Mouse (Mus musculus) stomach, postnatal 0 days (tissue): ENCODE measurements around the gene Gm49361. TPM values are rescaled to one million over a fixed set of nuclear protein-coding genes. Genes with fewer than 3 reads are reported as not detected.
A peak's percentile ranks its signal among the peaks of the same experiment; 100 is the strongest.

Experiments
- ATAC-seq: fragments of 200-750 bp; cut with Nextera tagmentation; 2 replicates; pipeline ENCODE4 v1.8.0; 2017; ENCODE audit not compliant: low FRiP score, low TSS enrichment
- DNase-seq: peaks from one replicate; pipeline ENCODE4 v3.0.0-alpha.2; 2016; ENCODE audit warnings: low spot score
- H3K27ac ChIP-seq: fragments of 300-500 bp; sonication (generic); replicated peaks from 2 replicates; pipeline ENCODE4 v1.5.1; 2014; ENCODE audit warnings: mild to moderate bottlenecking, control low read depth
- H3K27me3 ChIP-seq: fragments of 300-500 bp; sonication (generic); 2 replicates; pipeline ENCODE4 v1.6.1; 2014; ENCODE audit warnings: low read length; ENCODE audit not compliant: control insufficient read depth, insufficient read depth
- H3K36me3 ChIP-seq: fragments of 300-500 bp; sonication (generic); 2 replicates; pipeline ENCODE4 v1.6.1; 2014; ENCODE audit warnings: low read length, mixed read lengths; ENCODE audit not compliant: control insufficient read depth, insufficient read depth
- H3K4me1 ChIP-seq: fragments of 300-500 bp; sonication (generic); replicated peaks from 2 replicates; pipeline ENCODE4 v1.6.1; 2014; ENCODE audit warnings: antibody characterized with exemption; ENCODE audit not compliant: control insufficient read depth, insufficient read depth
- H3K4me2 ChIP-seq: fragments of 300-500 bp; sonication (generic); replicated peaks from 2 replicates; pipeline ENCODE4 v1.6.1; 2014; ENCODE audit warnings: low read depth, mild to moderate bottlenecking, control low read depth, moderate library complexity
- H3K4me3 ChIP-seq: fragments of 300-500 bp; sonication (generic); 2 replicates; pipeline ENCODE4 v1.5.1; 2014; ENCODE audit warnings: low read depth, low read length, control low read depth
- H3K9ac ChIP-seq: fragments of 300-500 bp; sonication (generic); 2 replicates; pipeline ENCODE4 v1.6.1; 2014; ENCODE audit warnings: mild to moderate bottlenecking, low read length, control low read depth, mixed read lengths
- H3K9me3 ChIP-seq: fragments of 300-500 bp; sonication (generic); 2 replicates; pipeline ENCODE4 v1.6.1; 2016; ENCODE audit warnings: low read length; ENCODE audit not compliant: control insufficient read depth
- CTCF ChIP-seq: IDR thresholded peaks from 2 replicates; pipeline ENCODE4 v1.5.1; 2016; ENCODE audit warnings: antibody characterized with exemption, low read depth, mild to moderate bottlenecking, moderate library complexity
- EP300 ChIP-seq: optimal IDR thresholded peaks from 2 replicates; pipeline ENCODE3; 2016; ENCODE audit warnings: antibody characterized with exemption
- WGBS: fragments of 180-500 bp; shearing (Covaris S2); extraction: QIAGEN DNeasy Blood & Tissue Kit; methylation state at CpG from one replicate; pipeline ENCODE4 v1.1.7; 2014; 5-methylcytosine and 5-hydroxymethylcytosine counted together
- polyA plus RNA-seq: library from polyadenylated mRNA; unstranded; fragments of >200 nt; fragmentation: Nextera tagmentation; extraction: Ambion mirVana; gene quantifications from 2 replicates; pipeline ENCODE4 v1.2.1, GENCODE M21; 2015

Gm49361 gene
- polyA plus RNA-seq, 1 experiment from 2014 or later = not detected

- Histone ChIP-seq H3K27ac (no peak overlapping the region), H3K9me3 (no peaks in the 10 kb centered on the region), H3K4me2 (no peak overlapping the region), H3K36me3 (no peaks in the 10 kb centered on the region), H3K4me1 (no peaks in the 10 kb centered on the region), H3K27me3 (no peaks in the 10 kb centered on the region), H3K4me3 (no peak overlapping the region), H3K9ac (no peak overlapping the region)
- DNase-seq (no peak), ATAC-seq (no peak)
- peak; percentile 57 for TF ChIP-seq CTCF
- no peak for TF ChIP-seq EP300
Observed at GRCm38 (mm10) chr14:57649501-57649900, 96.4 kb downstream of the Gm49361 start.

GRCm38 (mm10) chr14:57646155-57646554, 99.7 kb downstream of the Gm49361 start:
- Histone ChIP-seq H3K27me3 (no peaks in the 10 kb centered on the region), H3K4me3 (no peak overlapping the region), H3K36me3 (no peaks in the 10 kb centered on the region), H3K9me3 (no peaks in the 10 kb centered on the region), H3K4me2 (no peak overlapping the region), H3K4me1 (no peaks in the 10 kb centered on the region), H3K27ac (no peak overlapping the region), H3K9ac (no peak overlapping the region)
- no peak for DNase-seq
- TF ChIP-seq CTCF (no peak), EP300 (no peak)
- no peak for ATAC-seq
- WGBS = 84% methylated on average over 4 of the region's 4 CpGs

- Histone ChIP-seq H3K9me3 (no peaks in the 10 kb centered on the region), H3K27me3 (no peaks in the 10 kb centered on the region), H3K4me2 (no peak overlapping the region), H3K4me3 (no peak overlapping the region), H3K36me3 (no peaks in the 10 kb centered on the region), H3K27ac (no peak overlapping the region), H3K4me1 (no peaks in the 10 kb centered on the region), H3K9ac (no peak overlapping the region)
- TF ChIP-seq EP300 = no peak
- TF ChIP-seq CTCF = no peak
- peak; percentile 61; the same call in 1 of the 2 replicates for ATAC-seq
- WGBS = 75% methylated on average over 3 of the region's 3 CpGs
- DNase-seq = no peak
Observed at GRCm38 (mm10) chr14:57639153-57639552, 106.8 kb downstream of the Gm49361 start.

- no peak overlapping the region for H3K9ac ChIP-seq
- H3K27ac ChIP-seq = no peak overlapping the region
- H3K4me1 ChIP-seq = no peaks in the 10 kb centered on the region
- H3K9me3 ChIP-seq = no peaks in the 10 kb centered on the region
- H3K4me3 ChIP-seq = no peak overlapping the region
- TF ChIP-seq CTCF = no peak
- WGBS = 82% methylated on average over 5 of the region's 5 CpGs
- H3K27me3 ChIP-seq = no peaks in the 10 kb centered on the region
- DNase-seq (no peak), ATAC-seq (no peak)
- H3K36me3 ChIP-seq = no peaks in the 10 kb centered on the region
- H3K4me2 ChIP-seq = no peak overlapping the region
Observed at GRCm38 (mm10) chr14:57634141-57634540, 111.8 kb downstream of the Gm49361 start.

- 50% methylated on average over 4 of the region's 4 CpGs for WGBS
- no peak overlapping the region for H3K9ac ChIP-seq
- no peak overlapping the region for H3K4me3 ChIP-seq
- no peak overlapping the region for H3K4me2 ChIP-seq
- H3K27me3 ChIP-seq = no peaks in the 10 kb centered on the region
- H3K36me3 ChIP-seq = peaks cover 6% of the 10 kb centered on the region; the same call in 1 of the 2 replicates
- DNase-seq = no peak
- TF ChIP-seq EP300 = no peak
- no peak for TF ChIP-seq CTCF
- H3K4me1 ChIP-seq = no peaks in the 10 kb centered on the region
- no peak for ATAC-seq
- H3K27ac ChIP-seq = no peak overlapping the region
- H3K9me3 ChIP-seq = no peaks in the 10 kb centered on the region
Observed at GRCm38 (mm10) chr14:57629595-57629994, 116.3 kb downstream of the Gm49361 start.

GRCm38 (mm10) chr14:57622934-57623333, 123.0 kb downstream of the Gm49361 start:
- no peaks in the 10 kb centered on the region for H3K4me1 ChIP-seq
- 80% methylated on average over 3 of the region's 3 CpGs for WGBS
- ATAC-seq = no peak

More at GRCm38 (mm10) chr14:57622934-57623333, 123.0 kb downstream of the Gm49361 start:
- Histone ChIP-seq H3K4me3 (no peak overlapping the region), H3K4me2 (no peak overlapping the region), H3K27me3 (no peaks in the 10 kb centered on the region), H3K36me3 (peaks cover 6% of the 10 kb centered on the region; the same call in 1 of the 2 replicates), H3K9ac (no peak overlapping the region), H3K27ac (no peak overlapping the region), H3K9me3 (no peaks in the 10 kb centered on the region)
- DNase-seq = no peak
- TF ChIP-seq EP300 (no peak), CTCF (no peak)
